ENCODE assay signal across 8 mouse cellular contexts in genomic region chr6:65043241-65043640, GRCm38 (mm10). TPM values are rescaled to one million over a fixed set of nuclear protein-coding genes. Genes with fewer than 3 reads are reported as not detected.
DNase-seq lines count a peak whose midpoint lies in the region; ATAC-seq and TF ChIP-seq lines count a peak whose summit lies in the region.

No protein-coding gene starts in this region.

- H3K27me3 ChIP-seq in hindbrain, embryonic 14.5 days (ENCODE audit: control insufficient read depth, insufficient read depth, low read length): no peaks in the 10 kb centered on the region
- no peaks in the 10 kb centered on the region for H3K27me3 ChIP-seq in midbrain, embryonic 13.5 days

- TF ChIP-seq CTCF in lung, adult 2 months (IDR thresholded peaks at IDR 0.05; ENCODE audit: insufficient read depth, low read length): no peak
- no peak for TF ChIP-seq CTCF in brain, embryonic 14.5 days (IDR thresholded peaks at IDR 0.05; ENCODE audit: borderline replicate concordance, extremely low read depth, insufficient read depth, insufficient read length)

- H3K4me1 ChIP-seq in lung, adult 2 months (ENCODE audit: control insufficient read depth, insufficient read depth, low read length): peaks cover 10% of the 10 kb centered on the region
- H3K4me1 ChIP-seq in hindbrain, embryonic 14.5 days (replicated peaks; ENCODE audit: control insufficient read depth, insufficient read depth, low read length): peaks cover 10% of the 10 kb centered on the region
- H3K4me1 ChIP-seq in midbrain, embryonic 13.5 days (replicated peaks): peaks cover 13% of the 10 kb centered on the region

- peaks cover 42% of the 10 kb centered on the region for H3K36me3 ChIP-seq in hindbrain, embryonic 14.5 days (replicated peaks; ENCODE audit: control insufficient read depth, insufficient read depth)
- peaks cover 41% of the 10 kb centered on the region for H3K36me3 ChIP-seq in midbrain, embryonic 13.5 days

- no peak for DNase-seq in lung, adult 2 months
- no peak for DNase-seq in lung, postnatal 4 days
- peak; percentile 34 for DNase-seq in brain, embryonic 14.5 days (ENCODE audit: low read depth)
- no peak for DNase-seq in hindbrain, embryonic 14.5 days (ENCODE audit: low spot score)
- no peak for DNase-seq in urinary bladder, adult 18-20 months (ENCODE audit: low spot score in 2 of 2)
- DNase-seq in left cerebral cortex, adult 11 months (ENCODE audit: low spot score): no peak

- TF ChIP-seq POLR2A in lung, adult 2 months (IDR thresholded peaks at IDR 0.05; ENCODE audit: borderline replicate concordance, extremely low read depth, low read depth, low read length): no peak
- no peak for TF ChIP-seq POLR2A in brain, embryonic 14.5 days (IDR thresholded peaks at IDR 0.05; ENCODE audit: borderline replicate concordance, extremely low read depth, insufficient read depth, insufficient read length, poor library complexity, severe bottlenecking)

- H3K4me3 ChIP-seq in lung, adult 2 months (replicated peaks; ENCODE audit: extremely low read depth, low read depth, low read length): peak overlapping the region; percentile 87
- peak overlapping the region; percentile 92 for H3K4me3 ChIP-seq in hindbrain, embryonic 14.5 days (replicated peaks; ENCODE audit: low read length)
- H3K4me3 ChIP-seq in midbrain, embryonic 13.5 days (replicated peaks): peak overlapping the region; percentile 81

- no peaks in the 10 kb centered on the region for H3K9me3 ChIP-seq in hindbrain, embryonic 14.5 days (ENCODE audit: control insufficient read depth, low read length)
- no peaks in the 10 kb centered on the region for H3K9me3 ChIP-seq in midbrain, embryonic 13.5 days

- 3% methylated on average over 7 of the region's 7 CpGs for WGBS in lung, adult 2 months
- 11% methylated on average over 7 of the region's 7 CpGs for WGBS in hindbrain, embryonic 14.5 days
- WGBS in midbrain, embryonic 13.5 days: 9% methylated on average over 7 of the region's 7 CpGs

- peak; percentile 7; the same call in 1 of the 2 replicates for ATAC-seq in hindbrain, embryonic 14.5 days (ENCODE audit: low FRiP score)
- ATAC-seq in midbrain, embryonic 13.5 days: peak; percentile 11; the same call in 1 of the 2 replicates
- no peak for ATAC-seq in erythroid progenitor cell, adult 5-6 weeks (replicated peaks; ENCODE audit: low FRiP score, poor library complexity, severe bottlenecking)

- peak overlapping the region; percentile 94 for H3K4me2 ChIP-seq in hindbrain, embryonic 14.5 days (replicated peaks)
- H3K4me2 ChIP-seq in midbrain, embryonic 13.5 days (replicated peaks): peak overlapping the region; percentile 79

- H3K27ac ChIP-seq in hindbrain, embryonic 14.5 days: peak overlapping the region; percentile 100
- peak overlapping the region; percentile 99 for H3K27ac ChIP-seq in midbrain, embryonic 13.5 days

- H3K9ac ChIP-seq in hindbrain, embryonic 14.5 days: peak overlapping the region; percentile 98
- peak overlapping the region; percentile 97 for H3K9ac ChIP-seq in midbrain, embryonic 13.5 days (replicated peaks)

RNA-seq across cellular contexts. Expression of gene Smarcad1, which starts 0.9 kb away (rescaled TPM):
- polyA plus RNA-seq in lung, adult 2 months (2012; rRNA removed): 7.6 and 14.5 TPM in 2 replicates
- polyA plus RNA-seq in brain, embryonic 14.5 days (2012; rRNA removed): 81.8 and 89.3 TPM in 2 replicates
- polyA plus RNA-seq in hindbrain, embryonic 14.5 days (2014; fragmentation: Nextera tagmentation; extraction: Ambion mirVana): 69.4 and 79.2 TPM in 2 replicates
- 116 and 119 TPM in 2 replicates for polyA plus RNA-seq in midbrain, embryonic 13.5 days (2015; fragmentation: Nextera tagmentation; extraction: Ambion mirVana)
- 18.4 and 40.2 TPM in 2 replicates for total RNA-seq in erythroid progenitor cell, adult 5-6 weeks (2015; ENCODE audit: low replicate concordance)
- 17.9 and 30.3 TPM in 2 replicates for total RNA-seq in erythroid progenitor cell, adult 5-6 weeks (2017; ENCODE audit: low replicate concordance)
